Mouse (Mus musculus) hindbrain, embryonic 16.5 days (tissue): Measurements from ENCODE around the gene Nt5c1b. TPM values are rescaled to one million over a fixed set of nuclear protein-coding genes. Genes with fewer than 3 reads are reported as not detected.

ENCODE experiments used
- ATAC-seq: fragments of 200-750 bp; cut with Nextera tagmentation; 2 replicates; pipeline ENCODE4 v1.8.0; 2017; ENCODE audit warnings: moderate TSS enrichment, moderate library complexity
- H3K27ac ChIP-seq: fragments of 300-500 bp; sonication (generic); 2 replicates; pipeline ENCODE4 v1.5.1; 2014; ENCODE audit warnings: low read depth, mild to moderate bottlenecking, control low read depth, low read length, moderate library complexity
- H3K27me3 ChIP-seq: fragments of 300-500 bp; sonication (generic); replicated peaks from 2 replicates; pipeline ENCODE4 v1.6.1; 2014; ENCODE audit warnings: low read length; ENCODE audit not compliant: control insufficient read depth, insufficient read depth
- H3K36me3 ChIP-seq: fragments of 300-500 bp; sonication (generic); 2 replicates; pipeline ENCODE4 v1.6.1; 2014; ENCODE audit warnings: mild to moderate bottlenecking, low read length, moderate library complexity, mixed read lengths; ENCODE audit not compliant: control insufficient read depth, insufficient read depth
- H3K4me1 ChIP-seq: fragments of 300-500 bp; sonication (generic); 2 replicates; pipeline ENCODE4 v1.6.1; 2014; ENCODE audit warnings: low read depth, low read length; ENCODE audit not compliant: control insufficient read depth, insufficient read depth
- H3K4me2 ChIP-seq: fragments of 300-500 bp; sonication (generic); 2 replicates; pipeline ENCODE4 v1.6.1; 2014; ENCODE audit warnings: mild to moderate bottlenecking, low read length, control low read depth, moderate library complexity
- H3K4me3 ChIP-seq: fragments of 300-500 bp; sonication (generic); 2 replicates; pipeline ENCODE4 v1.5.1; 2014; ENCODE audit warnings: mild to moderate bottlenecking, low read length, control low read depth, moderate library complexity
- H3K9ac ChIP-seq: fragments of 300-500 bp; sonication (generic); 2 replicates; pipeline ENCODE4 v1.6.1; 2014; ENCODE audit warnings: low read depth, mild to moderate bottlenecking, control low read depth, low read length, moderate library complexity
- H3K9me3 ChIP-seq: fragments of 300-500 bp; sonication (generic); 2 replicates; pipeline ENCODE4 v1.6.1; 2014; ENCODE audit warnings: mild to moderate bottlenecking, low read length, moderate library complexity; ENCODE audit not compliant: control insufficient read depth
- WGBS: fragments of 180-500 bp; shearing (Covaris S2); extraction: QIAGEN DNeasy Blood & Tissue Kit; methylation state at CpG from one replicate; pipeline ENCODE4 v1.1.7; 2014; 5-methylcytosine and 5-hydroxymethylcytosine counted together
- polyA plus RNA-seq: library from polyadenylated mRNA; unstranded; fragments of >200 nt; fragmentation: Nextera tagmentation; extraction: Ambion mirVana; gene quantifications from 2 replicates; pipeline ENCODE4 v1.2.1, GENCODE M21; 2015

Nt5c1b gene
- polyA plus RNA-seq, 1 experiment from 2014 or later = not detected

DNA sequence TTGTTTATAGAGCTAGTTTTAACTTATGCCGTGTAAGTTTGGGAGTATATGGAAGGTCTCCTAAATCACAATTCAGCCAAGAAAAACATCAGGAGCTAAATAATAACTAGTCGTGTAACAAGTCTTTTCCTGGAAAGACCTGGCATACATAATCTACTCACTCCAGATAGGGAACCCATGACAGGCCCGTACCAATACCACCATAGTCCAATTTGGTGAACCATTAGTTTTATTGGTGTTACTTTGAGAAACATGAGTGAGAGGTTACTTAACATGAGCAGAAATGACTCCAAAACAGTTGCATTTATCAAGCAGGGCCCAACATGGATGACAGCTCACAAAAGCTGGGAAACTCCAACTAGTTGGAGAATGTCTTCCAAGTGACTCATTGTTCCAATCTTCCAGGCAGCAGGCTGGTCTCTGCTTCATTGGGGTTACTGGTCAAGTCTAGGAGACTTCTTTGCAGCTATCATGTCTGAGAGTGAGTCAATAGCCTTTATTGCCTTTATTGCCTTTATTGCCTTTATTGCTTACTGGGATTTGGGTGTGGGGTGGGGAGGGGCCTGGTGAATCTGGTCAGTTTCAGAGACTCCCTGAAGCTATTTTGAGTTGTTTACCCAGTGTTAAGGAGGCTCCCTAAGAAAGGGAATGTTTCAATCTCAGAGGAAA is 40.9 kb downstream of the Nt5c1b start:
- ATAC-seq = no peak
- Histone ChIP-seq H3K27ac (no peak overlapping the region), H3K27me3 (no peaks in the 10 kb centered on the region), H3K36me3 (no peaks in the 10 kb centered on the region), H3K9me3 (no peaks in the 10 kb centered on the region), H3K4me3 (no peak overlapping the region), H3K4me1 (no peaks in the 10 kb centered on the region), H3K4me2 (no peak overlapping the region), H3K9ac (no peak overlapping the region)
- WGBS = 96% methylated on average over 3 of the region's 3 CpGs

DNA sequence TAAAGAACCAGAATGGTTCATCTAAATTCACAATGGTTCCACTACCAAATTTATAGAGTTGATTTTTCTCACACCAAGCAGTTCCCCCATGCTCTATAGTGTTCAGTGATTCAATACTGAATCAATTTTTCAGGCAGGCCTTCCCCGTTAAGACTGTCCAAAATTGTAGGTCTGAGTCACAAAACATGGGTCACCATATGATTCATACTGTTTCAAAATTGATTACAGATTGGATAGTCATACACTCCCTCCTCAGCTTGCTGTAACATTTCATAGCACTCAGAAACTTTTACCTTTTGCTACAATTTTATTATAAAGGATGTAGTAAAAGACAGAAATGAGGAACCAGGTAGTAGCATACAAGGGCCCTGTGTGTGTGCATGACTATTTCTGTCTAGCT is 41.7 kb downstream of the Nt5c1b start:
- ATAC-seq = no peak
- Histone ChIP-seq H3K36me3 (no peaks in the 10 kb centered on the region), H3K4me3 (no peak overlapping the region), H3K27me3 (no peaks in the 10 kb centered on the region), H3K9me3 (no peaks in the 10 kb centered on the region), H3K9ac (no peak overlapping the region), H3K4me2 (no peak overlapping the region), H3K4me1 (no peaks in the 10 kb centered on the region), H3K27ac (no peak overlapping the region)
- WGBS = 84% methylated on average over 1 of the region's 1 CpGs

DNA sequence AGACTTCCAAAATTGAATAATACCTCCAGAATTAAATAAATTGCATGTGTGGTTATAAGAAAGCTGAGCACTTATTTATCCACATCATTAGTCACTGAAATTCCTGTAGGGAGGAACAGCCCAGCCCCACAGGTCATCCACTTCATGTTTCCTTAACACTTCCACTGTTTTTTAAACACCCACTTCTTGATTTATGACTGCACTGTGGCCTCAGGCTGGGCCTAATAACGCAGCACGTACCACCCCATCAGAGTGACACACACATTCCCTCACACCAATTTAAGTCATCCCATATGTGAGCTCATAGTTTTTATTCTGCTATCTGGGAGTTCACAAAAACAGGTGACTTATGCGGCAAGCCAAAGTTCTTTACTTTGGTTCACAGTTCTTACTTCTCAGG is 52.6 kb downstream of the Nt5c1b start:
- H3K27ac ChIP-seq = no peak overlapping the region
- no peak overlapping the region for H3K9ac ChIP-seq
- WGBS = 81% methylated on average over 3 of the region's 3 CpGs
- H3K4me1 ChIP-seq = no peaks in the 10 kb centered on the region
- no peaks in the 10 kb centered on the region for H3K27me3 ChIP-seq
- ATAC-seq = no peak
- no peak overlapping the region for H3K4me2 ChIP-seq
- H3K36me3 ChIP-seq = no peaks in the 10 kb centered on the region
- no peak overlapping the region for H3K4me3 ChIP-seq
- H3K9me3 ChIP-seq = no peaks in the 10 kb centered on the region

DNA sequence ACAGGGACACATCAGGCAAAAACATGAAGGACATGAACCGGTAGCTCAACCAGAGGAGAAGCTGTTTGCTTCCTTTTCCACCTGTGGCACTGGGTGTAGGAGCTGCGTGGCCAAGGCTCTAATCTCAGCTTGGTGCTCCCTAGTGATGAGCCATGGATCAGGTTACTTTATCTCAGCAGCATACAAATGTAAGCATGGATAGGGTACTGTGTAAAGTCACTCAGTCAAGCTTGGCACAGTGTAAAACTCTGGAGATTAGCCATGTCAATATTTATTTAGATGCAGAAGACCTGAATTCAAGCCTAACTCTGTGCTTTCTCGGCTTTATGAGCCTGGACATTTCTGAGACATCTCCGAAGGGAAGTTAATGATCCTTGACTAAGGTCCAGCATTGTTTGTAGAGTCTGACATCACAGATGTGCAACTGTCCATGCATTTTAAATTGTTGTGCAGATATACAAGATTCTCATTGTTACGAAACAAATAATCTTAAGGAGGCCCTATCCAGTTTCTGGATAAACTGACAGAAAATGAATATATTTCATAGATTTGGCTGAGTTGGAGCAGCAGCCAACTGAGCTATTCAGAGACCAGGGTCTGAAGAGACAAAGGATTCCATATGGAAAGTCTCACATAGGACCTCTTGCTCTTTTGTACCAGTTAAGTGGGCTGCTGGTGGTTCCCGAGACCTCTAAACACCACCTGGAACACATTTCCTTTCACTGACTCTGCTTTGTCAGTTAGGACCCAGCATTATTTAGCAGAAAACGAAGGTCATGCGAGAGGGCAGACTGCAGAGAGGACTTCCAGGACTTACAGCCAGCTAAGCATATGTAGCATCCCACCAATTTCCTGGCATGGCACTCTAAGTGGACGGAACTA is 56.5 kb downstream of the Nt5c1b start:
- H3K9me3 ChIP-seq = no peaks in the 10 kb centered on the region
- H3K4me3 ChIP-seq = no peak overlapping the region
- 44% methylated on average over 9 of the region's 9 CpGs for WGBS
- no peak overlapping the region for H3K4me2 ChIP-seq
- H3K27ac ChIP-seq = no peak overlapping the region
- ATAC-seq = no peak
- no peaks in the 10 kb centered on the region for H3K36me3 ChIP-seq
- no peaks in the 10 kb centered on the region for H3K4me1 ChIP-seq
- H3K9ac ChIP-seq = no peak overlapping the region
- H3K27me3 ChIP-seq = no peaks in the 10 kb centered on the region

DNA sequence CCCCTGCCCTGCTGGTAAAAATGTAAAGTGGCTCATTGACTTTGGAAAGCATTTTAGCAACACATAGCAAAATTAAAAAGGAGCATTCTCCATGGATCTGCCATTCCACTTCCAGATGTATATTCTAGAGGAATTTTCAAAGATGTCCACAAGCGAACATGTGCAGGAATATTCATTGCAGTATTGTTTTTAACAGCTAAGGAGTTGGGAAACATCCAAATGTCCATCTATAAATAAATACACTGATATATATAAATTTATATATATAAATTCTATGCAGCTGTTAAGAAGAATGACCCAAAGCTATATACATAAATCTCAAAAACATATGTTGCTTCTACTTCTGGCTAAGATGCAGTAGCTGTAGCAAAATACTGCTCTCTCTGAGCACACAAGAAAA is 61.2 kb downstream of the Nt5c1b start:
- H3K9me3 ChIP-seq = no peaks in the 10 kb centered on the region
- no peak for ATAC-seq
- 93% methylated on average over 1 of the region's 1 CpGs for WGBS

DNA sequence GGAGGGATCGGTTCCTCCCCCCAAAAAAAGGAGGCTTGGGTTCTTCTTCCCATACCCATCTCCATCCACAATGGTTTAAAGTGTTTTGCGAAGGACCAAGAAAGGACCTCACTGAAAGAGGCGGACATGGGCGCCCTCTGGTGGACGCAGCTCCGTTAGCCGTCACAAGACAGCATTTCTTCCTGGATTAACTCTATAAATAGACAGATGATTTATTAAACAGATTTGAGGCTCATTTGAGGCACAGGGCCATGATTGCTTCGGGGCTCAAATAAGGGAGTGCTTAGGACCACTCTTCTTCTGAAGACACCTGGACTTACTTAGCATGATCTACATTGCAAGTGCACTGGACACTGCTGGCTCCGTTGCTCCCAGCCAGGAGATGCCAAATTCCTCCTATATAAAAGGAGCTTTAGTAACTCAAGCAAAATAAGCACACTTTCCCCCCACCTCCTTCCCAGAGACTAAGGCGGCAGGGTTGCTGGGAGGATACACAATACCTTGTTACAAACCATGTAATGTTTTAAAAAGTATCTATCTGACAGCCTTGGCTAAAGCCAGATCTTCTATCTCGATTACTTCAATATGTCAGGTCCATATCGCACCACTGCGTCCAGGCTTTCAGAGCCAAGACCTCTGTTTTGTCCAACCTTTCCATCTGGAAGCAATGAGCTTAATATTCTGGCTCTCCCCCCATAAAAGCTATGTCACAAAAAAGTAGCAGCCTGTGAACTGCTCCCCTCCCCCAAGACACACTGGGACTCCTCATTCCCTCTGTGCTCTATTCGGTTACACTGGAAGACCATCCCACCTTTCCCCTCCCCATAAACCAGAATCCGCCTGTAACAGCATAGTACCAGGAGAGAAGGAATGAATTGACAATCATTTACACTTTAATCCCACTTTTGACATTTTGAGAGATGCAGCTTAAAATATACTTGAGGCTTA is 68.6 kb downstream of the Nt5c1b start:
- H3K27ac ChIP-seq = no peak overlapping the region
- no peak overlapping the region for H3K4me2 ChIP-seq
- WGBS = 33% methylated on average over 15 of the region's 15 CpGs
- no peaks in the 10 kb centered on the region for H3K27me3 ChIP-seq
- H3K9ac ChIP-seq = no peak overlapping the region
- no peak overlapping the region for H3K4me3 ChIP-seq
- peak; percentile 82 for ATAC-seq
- H3K9me3 ChIP-seq = no peaks in the 10 kb centered on the region
- H3K4me1 ChIP-seq = peaks cover 3% of the 10 kb centered on the region; the same call in 1 of the 2 replicates
- H3K36me3 ChIP-seq = no peaks in the 10 kb centered on the region

More for the DNA sequence above, 61.2 kb downstream of the Nt5c1b start:
- Histone ChIP-seq H3K9ac (no peak overlapping the region), H3K27me3 (no peaks in the 10 kb centered on the region), H3K4me3 (no peak overlapping the region), H3K4me2 (no peak overlapping the region), H3K27ac (no peak overlapping the region), H3K4me1 (no peaks in the 10 kb centered on the region), H3K36me3 (no peaks in the 10 kb centered on the region)

Other genes with a start within 250 kb of the Nt5c1b start
- gene Rdh14, start 20.8 kb downstream of the Nt5c1b start, polyA plus RNA-seq = 43.5 and 45.0 TPM in 2 replicates